Mouse (Mus musculus): Measurements from ENCODE around the gene Crocc2.
"Not testable (repeated sequence)": the region's sequence is repeated elsewhere in the genome, so short reads cannot be mapped to it uniquely, and the experiment has no call there.

DNA sequence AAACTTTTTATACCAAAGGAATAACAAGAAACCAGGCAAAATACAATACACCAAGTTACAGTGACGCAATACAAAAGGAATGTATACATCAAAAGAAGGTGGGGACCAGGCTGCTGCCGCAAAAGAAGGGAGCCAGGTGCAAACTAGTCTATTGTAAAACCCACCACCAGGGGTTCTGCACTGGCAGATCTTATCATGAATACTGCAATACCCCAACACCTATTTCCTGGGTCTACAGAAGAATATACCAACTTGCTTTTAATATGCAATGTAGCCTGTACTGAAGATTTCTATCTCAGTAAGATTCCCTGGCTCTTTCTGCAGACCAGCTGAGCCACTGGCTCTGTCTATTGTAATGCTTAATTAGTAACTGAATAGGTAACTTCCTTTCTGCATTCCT, 28.9 kb downstream of the Crocc2 start:
- TF ChIP-seq POLR2A (IDR thresholded peaks at IDR 0.05; ENCODE audit: control insufficient read depth in 1 of 2, insufficient read depth in 1 of 2, low read depth in 1 of 2, low read length in 2 of 2, poor library complexity in 1 of 2); NRF1 (IDR thresholded peaks at IDR 0.05; ENCODE audit: insufficient read depth, low read depth, low read length, poor library complexity, severe bottlenecking); RAD21 (IDR thresholded peaks at IDR 0.05; ENCODE audit: low read depth, low read length); TCF12 (IDR thresholded peaks at IDR 0.05; ENCODE audit: low read depth, low read length): not testable (repeated sequence)
